Mouse (Mus musculus) erythroblast, embryonic 14.5 days (primary cell): ENCODE data around the gene Prdm8.

Experiments used
- GATA1 ChIP-seq: IDR thresholded peaks from 2 replicates; pipeline ENCODE4 v1.6.1; 2012; ENCODE audit warnings: low read length, inconsistent platforms, mixed read lengths
- TAL1 ChIP-seq: IDR thresholded peaks from 3 replicates; pipeline ENCODE4 v1.6.1; 2012; ENCODE audit warnings: low read length, inconsistent platforms, mixed read lengths

DNA sequence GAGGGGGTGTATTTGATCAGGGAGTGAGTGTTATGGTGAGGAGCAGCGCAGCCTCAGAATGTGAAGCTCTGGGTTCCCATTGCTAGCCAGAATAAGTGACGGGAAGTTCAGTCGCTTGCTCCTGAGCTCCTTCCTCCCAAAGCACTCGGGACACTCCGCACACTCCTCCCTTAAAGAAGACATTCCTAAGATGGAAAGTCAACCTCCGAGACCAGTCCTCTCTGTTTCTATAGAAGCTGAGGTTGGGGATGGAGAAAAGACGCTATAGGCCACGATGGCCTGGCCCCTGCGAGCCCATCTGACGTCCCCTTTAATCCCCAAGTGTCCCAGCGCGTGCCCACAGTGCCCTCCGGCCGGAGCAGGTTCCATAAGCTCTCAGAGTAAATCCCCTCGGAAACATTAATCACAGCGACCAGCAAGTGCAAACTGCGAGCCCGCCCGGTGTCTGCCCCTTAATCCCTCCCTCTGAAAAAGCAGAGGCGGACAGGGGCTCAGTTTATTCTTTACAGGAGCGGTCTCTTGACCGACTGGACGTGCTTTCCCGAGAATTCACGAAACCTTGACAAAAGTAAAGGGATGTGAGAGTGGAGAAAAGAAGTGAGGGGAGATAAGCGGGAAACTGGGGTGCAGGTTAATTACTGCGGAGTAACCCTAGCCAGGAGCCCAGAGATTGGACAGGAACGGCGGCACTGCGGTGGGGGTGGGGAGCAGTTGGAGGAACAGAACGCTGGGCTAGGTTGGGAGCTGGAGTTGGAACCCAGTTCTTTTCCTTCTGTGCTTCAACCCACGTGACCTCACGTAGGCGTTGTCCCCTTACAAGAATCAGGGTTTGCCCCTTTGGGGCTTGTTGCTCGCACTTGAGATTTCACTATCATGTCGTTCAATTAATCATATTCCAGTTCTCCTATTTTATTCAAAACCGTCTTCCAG lies 1.6 kb downstream of the Prdm8 start:
- TF ChIP-seq TAL1, result no peak
- TF ChIP-seq GATA1, result no peak
